Mouse (Mus musculus) forebrain, postnatal 0 days (tissue): ENCODE data around the gene H2afz. TPM values are rescaled to one million over a fixed set of nuclear protein-coding genes. Genes with fewer than 3 reads are reported as not detected.

Source experiments
- ATAC-seq: fragments of 200-750 bp; cut with Nextera tagmentation; 2 replicates; pipeline ENCODE4 v1.8.0; 2017; ENCODE audit warnings: mild to moderate bottlenecking, moderate library complexity
- DNase-seq: peaks from one replicate; pipeline ENCODE4 v3.0.0-alpha.2; 2015
- H3K27ac ChIP-seq: fragments of 300-500 bp; sonication (generic); 2 replicates; pipeline ENCODE4 v1.5.1; 2014; ENCODE audit warnings: low read depth, mild to moderate bottlenecking, antibody characterized with exemption, low read length, moderate library complexity, mixed read lengths
- H3K27me3 ChIP-seq: fragments of 300-500 bp; sonication (generic); 2 replicates; pipeline ENCODE4 v1.6.1; 2014; ENCODE audit warnings: mild to moderate bottlenecking, low read length, mixed read lengths; ENCODE audit not compliant: insufficient read depth
- H3K36me3 ChIP-seq: fragments of 300-500 bp; sonication (generic); 2 replicates; pipeline ENCODE4 v1.6.1; 2014; ENCODE audit warnings: mild to moderate bottlenecking, moderate library complexity; ENCODE audit not compliant: insufficient read depth
- H3K4me1 ChIP-seq: fragments of 300-500 bp; sonication (generic); 2 replicates; pipeline ENCODE4 v1.6.1; 2014; ENCODE audit warnings: antibody characterized with exemption; ENCODE audit not compliant: insufficient read depth
- H3K4me2 ChIP-seq: fragments of 300-500 bp; sonication (generic); 2 replicates; pipeline ENCODE4 v1.6.1; 2014; ENCODE audit warnings: low read depth, mild to moderate bottlenecking, moderate library complexity
- H3K4me3 ChIP-seq: fragments of 300-500 bp; sonication (generic); 2 replicates; pipeline ENCODE4 v1.5.1; 2014; ENCODE audit warnings: low read depth, low read length, mixed read lengths
- H3K9ac ChIP-seq: fragments of 300-500 bp; sonication (generic); 2 replicates; pipeline ENCODE4 v1.6.1; 2014; ENCODE audit warnings: mild to moderate bottlenecking
- H3K9me3 ChIP-seq: fragments of 300-500 bp; sonication (generic); 2 replicates; pipeline ENCODE4 v1.6.1; 2016; ENCODE audit warnings: low read length
- CTCF ChIP-seq: sonication (generic); IDR thresholded peaks from 2 replicates; pipeline ENCODE4 v1.5.1; 2016; ENCODE audit warnings: antibody characterized with exemption, control low read depth, low read depth
- WGBS: fragments of 180-500 bp; shearing (Covaris S2); extraction: QIAGEN DNeasy Blood & Tissue Kit; methylation state at CpG from one replicate; pipeline ENCODE4 v1.1.7; 2014; 5-methylcytosine and 5-hydroxymethylcytosine counted together
- polyA plus RNA-seq: library from polyadenylated mRNA; unstranded; fragments of >200 nt; fragmentation: Nextera tagmentation; extraction: Ambion mirVana; gene quantifications from 2 replicates; pipeline ENCODE4 v1.2.1, GENCODE M21; 2015
- total RNA-seq: library from RNA; depleted of rRNA; stranded (reverse); fragments of >200 nt; gene quantifications from 2 replicates; pipeline ENCODE4 v1.2.3, GENCODE M21; 2014

H2afz gene
- total and polyA plus RNA-seq, 2 experiments from 2014 or later: 485 to 728 TPM

DNA sequence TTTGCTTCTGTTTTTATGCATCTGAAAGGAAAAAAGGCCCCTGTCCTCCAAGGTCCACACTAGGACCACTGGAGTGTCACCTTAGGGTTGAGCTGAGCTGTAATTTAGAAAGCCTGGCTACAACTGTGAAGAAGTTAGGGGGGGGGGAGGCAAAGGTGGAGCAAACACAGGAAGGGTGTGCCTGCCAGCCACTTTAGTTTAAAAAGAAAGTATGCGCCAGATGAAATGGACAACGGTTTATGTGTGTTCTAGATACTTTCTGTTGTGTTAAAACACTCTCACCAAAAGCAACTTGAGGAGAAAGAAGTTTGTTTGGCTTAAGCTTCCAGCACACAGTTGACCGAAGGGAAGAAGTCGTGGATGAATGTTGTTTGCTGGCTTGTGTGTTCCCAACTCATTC is 30.6 kb upstream of the H2afz start:
- H3K4me2 ChIP-seq: no peak overlapping the region
- WGBS: 83% methylated on average over 4 of the region's 4 CpGs
- no peak overlapping the region for H3K9ac ChIP-seq
- no peaks in the 10 kb centered on the region for H3K4me1 ChIP-seq
- DNase-seq: no peak
- H3K27me3 ChIP-seq: no peaks in the 10 kb centered on the region
- TF ChIP-seq CTCF: no peak
- H3K36me3 ChIP-seq: no peaks in the 10 kb centered on the region
- no peak overlapping the region for H3K27ac ChIP-seq
- H3K4me3 ChIP-seq: no peak overlapping the region
- H3K9me3 ChIP-seq: no peaks in the 10 kb centered on the region
- ATAC-seq: no peak

- 34% methylated on average over 1 of the region's 1 CpGs for WGBS
- no peak overlapping the region for H3K27ac ChIP-seq
- no peak for ATAC-seq
These were observed 27.7 kb upstream of the H2afz start for GRCm38 (mm10) chr3:137836543-137836942.

DNA sequence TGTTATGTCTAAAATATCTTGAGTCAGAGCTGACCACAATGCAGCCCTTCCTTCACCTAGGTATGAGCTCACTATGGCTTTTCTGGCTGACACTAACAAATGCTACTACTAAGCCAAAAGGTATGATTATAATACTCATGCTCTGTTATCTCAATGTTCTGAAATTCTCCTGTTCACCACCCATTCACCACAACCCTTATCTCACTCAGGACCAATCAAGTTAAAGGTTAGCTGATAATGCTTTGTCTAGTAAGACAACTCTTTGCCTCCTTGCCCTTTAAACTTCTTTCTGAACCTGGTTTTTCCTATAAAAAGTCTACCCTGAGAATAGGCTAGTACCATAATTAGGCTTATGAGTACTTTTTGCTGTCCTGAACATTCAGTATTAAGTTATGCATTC is 26.1 kb upstream of the H2afz start:
- H3K4me2 ChIP-seq: no peak overlapping the region
- H3K36me3 ChIP-seq: no peaks in the 10 kb centered on the region
- no peak for TF ChIP-seq CTCF
- no peak overlapping the region for H3K27ac ChIP-seq
- H3K4me1 ChIP-seq: no peaks in the 10 kb centered on the region
- ATAC-seq (no peak), DNase-seq (no peak)
- H3K4me3 ChIP-seq: no peak overlapping the region
- H3K27me3 ChIP-seq: no peaks in the 10 kb centered on the region
- no peak overlapping the region for H3K9ac ChIP-seq
- no peaks in the 10 kb centered on the region for H3K9me3 ChIP-seq

More at GRCm38 (mm10) chr3:137836543-137836942, 27.7 kb upstream of the H2afz start:
- no peak overlapping the region for H3K9ac ChIP-seq
- H3K9me3 ChIP-seq: no peaks in the 10 kb centered on the region
- H3K4me2 ChIP-seq: no peak overlapping the region
- DNase-seq: no peak
- H3K27me3 ChIP-seq: no peaks in the 10 kb centered on the region
- H3K4me1 ChIP-seq: no peaks in the 10 kb centered on the region
- no peaks in the 10 kb centered on the region for H3K36me3 ChIP-seq
- no peak overlapping the region for H3K4me3 ChIP-seq
- no peak for TF ChIP-seq CTCF

DNA sequence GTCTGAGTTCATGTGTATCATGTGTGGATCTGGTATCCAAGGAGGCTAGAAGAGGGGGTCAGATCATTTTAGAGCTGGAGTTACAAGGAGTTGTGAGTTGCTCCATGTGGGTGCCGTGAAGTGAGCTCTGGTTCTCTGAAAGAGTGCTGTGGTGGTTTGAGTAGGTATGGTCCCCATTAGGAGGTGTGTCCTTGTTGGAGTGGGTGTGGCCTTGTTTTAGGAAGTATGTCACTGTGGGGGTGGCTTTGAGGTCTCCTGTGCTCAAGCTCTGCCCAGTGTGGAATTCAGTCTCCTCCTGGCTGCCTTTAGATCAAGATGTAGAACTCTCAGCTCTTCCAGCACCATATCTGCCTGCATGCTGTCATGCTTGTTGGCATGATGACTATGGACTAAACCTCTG is 21.3 kb upstream of the H2afz start:
- ATAC-seq (no peak), DNase-seq (no peak)
- no peak overlapping the region for H3K4me3 ChIP-seq
- H3K9me3 ChIP-seq: no peaks in the 10 kb centered on the region
- H3K4me2 ChIP-seq: no peak overlapping the region
- H3K36me3 ChIP-seq: no peaks in the 10 kb centered on the region
- no peaks in the 10 kb centered on the region for H3K4me1 ChIP-seq
- H3K27ac ChIP-seq: no peak overlapping the region
- no peak overlapping the region for H3K9ac ChIP-seq
- TF ChIP-seq CTCF: no peak
- 79% methylated on average over 1 of the region's 1 CpGs for WGBS
- no peaks in the 10 kb centered on the region for H3K27me3 ChIP-seq

DNA sequence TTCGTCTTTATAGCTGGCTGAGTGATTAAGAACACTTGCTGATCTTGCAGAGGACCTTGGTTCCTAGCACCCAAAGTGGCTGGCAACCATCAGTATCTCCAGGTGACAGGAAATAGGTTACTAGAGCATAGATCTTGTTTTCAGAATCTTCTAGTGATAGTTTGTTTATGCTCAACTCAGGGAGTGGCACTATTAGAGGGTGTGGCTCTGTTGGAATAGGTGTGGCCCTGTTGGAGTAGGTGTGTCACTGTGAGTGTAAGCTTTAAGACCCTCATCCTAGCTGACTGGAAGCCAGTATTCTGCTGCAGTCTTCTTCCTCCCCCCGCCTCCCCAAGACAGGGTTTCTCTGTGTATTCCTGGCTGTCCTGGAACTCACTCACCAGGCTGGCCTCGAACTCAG is 20.0 kb upstream of the H2afz start:
- no peak overlapping the region for H3K9ac ChIP-seq
- ATAC-seq: no peak
- H3K4me1 ChIP-seq: no peaks in the 10 kb centered on the region
- no peaks in the 10 kb centered on the region for H3K9me3 ChIP-seq
- H3K36me3 ChIP-seq: no peaks in the 10 kb centered on the region
- H3K27me3 ChIP-seq: no peaks in the 10 kb centered on the region
- no peak overlapping the region for H3K27ac ChIP-seq
- DNase-seq: no peak
- H3K4me2 ChIP-seq: no peak overlapping the region
- no peak for TF ChIP-seq CTCF
- 87% methylated on average over 3 of the region's 3 CpGs for WGBS
- H3K4me3 ChIP-seq: no peak overlapping the region

GRCm38 (mm10) chr3:137846552-137846951 is 17.7 kb upstream of the H2afz start:
- Histone ChIP-seq H3K36me3 (no peaks in the 10 kb centered on the region), H3K27ac (no peak overlapping the region), H3K9me3 (no peaks in the 10 kb centered on the region), H3K4me1 (no peaks in the 10 kb centered on the region), H3K4me2 (no peak overlapping the region), H3K9ac (no peak overlapping the region), H3K4me3 (no peak overlapping the region), H3K27me3 (no peaks in the 10 kb centered on the region)
- DNase-seq (no peak), ATAC-seq (no peak)
- WGBS: 91% methylated on average over 4 of the region's 5 CpGs
- no peak for TF ChIP-seq CTCF

- Histone ChIP-seq H3K4me1 (no peaks in the 10 kb centered on the region), H3K4me2 (no peak overlapping the region)
These were observed 15.9 kb upstream of the H2afz start for GRCm38 (mm10) chr3:137848354-137848753.

DNA sequence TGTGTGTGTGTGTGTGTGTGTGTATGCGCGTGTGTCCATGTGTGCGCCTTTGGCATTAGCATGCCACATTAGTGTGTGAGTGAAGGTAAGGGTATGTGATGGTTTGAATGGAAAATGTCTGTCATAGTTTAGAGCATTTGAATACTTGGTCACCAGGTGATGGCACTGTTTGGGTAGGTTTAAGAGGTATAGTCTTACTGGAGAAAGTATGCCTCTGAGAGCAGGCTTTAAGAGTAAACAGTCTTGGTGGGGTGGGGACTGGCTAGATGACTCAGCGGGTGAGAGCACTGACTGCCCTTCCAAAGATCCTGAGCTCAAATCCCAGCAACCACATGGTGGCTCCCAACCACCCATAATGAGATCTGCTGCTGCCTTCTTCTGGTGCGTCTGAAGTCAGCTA is 14.6 kb upstream of the H2afz start:
- Histone ChIP-seq H3K27ac (no peak overlapping the region), H3K4me3 (no peak overlapping the region), H3K9me3 (no peaks in the 10 kb centered on the region), H3K4me2 (no peak overlapping the region), H3K9ac (no peak overlapping the region), H3K4me1 (no peaks in the 10 kb centered on the region), H3K27me3 (no peaks in the 10 kb centered on the region), H3K36me3 (no peaks in the 10 kb centered on the region)
- DNase-seq: no peak
- WGBS: 90% methylated on average over 5 of the region's 5 CpGs
- no peak for TF ChIP-seq CTCF
- no peak for ATAC-seq

More at GRCm38 (mm10) chr3:137848354-137848753, 15.9 kb upstream of the H2afz start:
- Histone ChIP-seq H3K9me3 (no peaks in the 10 kb centered on the region), H3K27ac (no peak overlapping the region), H3K27me3 (no peaks in the 10 kb centered on the region), H3K4me3 (no peak overlapping the region), H3K9ac (no peak overlapping the region), H3K36me3 (no peaks in the 10 kb centered on the region)
- ATAC-seq (no peak), DNase-seq (no peak)
- TF ChIP-seq CTCF: no peak
- 91% methylated on average over 9 of the region's 9 CpGs for WGBS
